Mouse (Mus musculus) stomach, postnatal 0 days (tissue): ENCODE data around the gene Sprr2a3.
"Not testable (repeated sequence)": the region's sequence is repeated elsewhere in the genome, so short reads cannot be mapped to it uniquely, and the experiment has no call there.

ENCODE experiments used
- CTCF ChIP-seq: IDR thresholded peaks from 2 replicates; pipeline ENCODE4 v1.5.1; 2016; ENCODE audit warnings: antibody characterized with exemption, low read depth, mild to moderate bottlenecking, moderate library complexity
- EP300 ChIP-seq: optimal IDR thresholded peaks from 2 replicates; pipeline ENCODE3; 2016; ENCODE audit warnings: antibody characterized with exemption

DNA sequence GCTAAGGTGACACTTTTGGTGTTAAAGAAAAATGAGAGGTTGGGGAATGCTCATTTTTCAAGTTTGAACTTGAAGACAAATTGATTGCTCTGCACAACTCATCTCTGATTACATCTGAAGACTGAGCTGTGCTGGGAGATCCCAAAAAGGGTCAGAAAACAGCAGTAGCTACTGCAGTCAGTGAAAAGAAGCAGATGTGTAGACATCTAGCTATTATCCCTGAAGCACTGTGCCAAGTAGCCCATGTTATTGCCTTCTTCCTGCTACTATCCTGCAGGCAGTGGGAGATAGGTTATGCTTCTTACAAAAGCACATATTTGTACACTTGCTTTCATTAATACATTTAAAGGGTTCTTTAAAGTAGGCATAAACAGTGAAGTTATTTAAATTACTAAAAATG lies 5.6 kb upstream of the Sprr2a3 start:
- TF ChIP-seq CTCF, EP300: not testable (repeated sequence)
